Mouse (Mus musculus) frontal cortex, postnatal 10 days (tissue): ENCODE results near the gene Ciita.

Experiments used
- DNase-seq, 2 experiments: peaks; one replicate each; pipeline ENCODE4 v3.0.0; 2022; ENCODE audit warnings: low spot score in 2 of 2, mixed read lengths in 1 of 2

Gene Ciita

DNA sequence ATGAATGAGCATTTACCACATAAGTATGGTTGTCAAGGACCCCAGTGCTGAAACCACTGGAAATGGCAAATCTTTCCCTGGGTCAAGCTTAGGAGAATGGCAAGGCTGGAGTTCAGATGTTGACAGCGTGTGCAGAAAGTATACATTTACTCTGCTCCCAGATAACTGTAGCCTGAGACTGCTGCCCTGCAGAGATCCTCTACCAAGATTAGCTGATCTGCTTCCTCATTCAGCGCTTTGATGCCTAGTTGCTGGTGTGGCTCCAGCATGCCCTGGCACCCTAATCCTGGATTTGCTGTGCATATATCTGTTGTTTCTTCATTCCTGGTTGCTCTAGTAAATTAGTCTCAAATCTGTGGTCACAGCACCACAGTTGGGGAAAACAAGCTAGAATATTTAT is 74.0 kb downstream of the Ciita start:
- DNase-seq, result no peak

DNA sequence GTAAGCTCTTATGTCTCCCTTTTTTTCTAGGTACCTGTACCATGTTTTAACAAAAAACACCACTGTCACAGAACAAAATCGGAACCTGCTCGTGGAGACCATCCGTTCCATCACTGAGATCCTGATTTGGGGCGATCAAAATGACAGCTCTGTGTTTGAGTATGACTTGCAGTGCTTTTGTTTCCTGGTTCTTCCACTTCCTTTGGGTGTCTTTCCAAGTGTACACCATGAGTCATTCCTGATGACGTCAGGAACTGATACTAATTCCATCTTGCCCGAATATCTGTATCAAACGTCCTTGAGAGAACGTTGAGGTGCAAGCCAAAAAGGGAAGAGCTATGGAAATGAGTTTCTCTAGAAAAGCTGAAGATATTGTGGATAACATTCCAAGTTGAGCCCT is 80.1 kb downstream of the Ciita start:
- DNase-seq, result no peak

DNA sequence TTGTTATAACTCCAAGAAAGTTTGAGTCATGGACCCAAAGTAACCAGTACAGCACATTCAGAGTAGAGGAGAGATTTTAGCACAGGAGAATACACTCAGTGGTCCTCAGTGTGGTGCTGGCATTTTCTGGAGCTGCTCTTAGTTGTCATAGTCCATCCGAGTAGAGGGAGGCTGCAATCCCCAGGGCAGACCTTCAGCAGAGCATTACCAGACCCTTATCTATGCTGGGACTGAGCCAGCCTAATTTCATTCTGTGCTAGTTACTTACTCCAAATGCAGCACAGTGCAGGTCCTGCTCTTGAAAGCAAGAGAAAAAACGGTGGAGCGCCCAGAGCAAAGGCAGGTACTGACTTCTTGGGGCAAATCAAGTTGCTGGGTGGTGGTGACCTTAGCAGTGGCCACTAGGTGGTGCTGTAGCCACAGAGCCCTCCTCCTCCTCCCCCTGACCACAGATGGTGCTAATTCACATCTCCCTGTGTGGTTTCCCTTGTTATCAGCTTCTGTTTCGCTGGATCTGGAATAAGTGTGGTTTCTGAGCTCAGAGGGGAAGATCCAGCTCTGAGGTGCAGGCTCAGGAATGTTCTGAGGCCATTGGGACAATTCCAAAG is 85.5 kb downstream of the Ciita start:
- peak in 1 of 2 experiments; percentile 45 for DNase-seq

DNA sequence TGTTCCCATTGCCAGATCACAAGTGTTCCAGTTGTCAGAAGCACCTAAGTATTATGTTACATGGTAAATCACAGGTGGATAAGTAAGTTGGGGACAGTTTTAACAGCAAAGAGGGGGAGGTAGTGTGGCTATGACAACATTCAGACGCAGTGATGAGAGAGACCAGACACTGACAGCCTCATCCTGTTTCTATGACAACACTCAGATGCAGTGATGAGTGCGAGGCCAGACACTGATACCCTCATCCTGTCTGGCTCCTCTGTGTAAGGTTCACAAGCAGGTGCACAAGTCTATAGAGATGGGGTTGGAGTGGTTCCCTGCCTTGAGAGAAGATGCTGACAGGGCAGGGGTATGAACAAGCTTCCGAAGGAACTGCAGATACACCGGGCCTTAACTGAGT is 87.3 kb downstream of the Ciita start:
- no peak for DNase-seq

DNA sequence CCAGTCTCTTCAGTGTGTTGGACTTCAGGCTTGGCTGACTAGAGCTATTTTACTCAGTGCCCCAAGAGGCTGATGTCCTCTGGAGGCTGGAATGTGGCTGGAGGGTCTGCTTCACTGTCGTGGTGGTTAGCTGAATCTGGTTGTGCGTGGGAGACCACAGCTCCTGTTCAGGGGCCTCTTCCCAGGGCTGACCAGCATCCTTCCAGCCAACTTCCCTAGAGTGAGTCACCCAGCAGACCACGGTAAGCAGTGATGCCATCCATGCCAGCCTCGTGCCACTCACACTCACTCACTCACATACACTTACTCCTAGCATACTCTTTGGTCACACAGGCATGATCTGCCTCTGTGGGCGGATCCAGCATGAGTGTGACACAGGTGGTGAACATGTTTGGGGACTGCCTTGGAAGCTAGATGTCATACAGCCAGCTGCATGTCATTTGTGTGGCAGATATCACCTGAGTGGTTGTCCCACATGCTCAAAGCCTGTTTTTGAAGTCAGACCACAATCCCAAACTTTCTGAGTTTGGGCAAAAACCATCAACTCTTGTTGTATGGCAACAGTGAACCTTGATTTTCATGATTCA is 90.0 kb downstream of the Ciita start:
- no peak for DNase-seq

DNA sequence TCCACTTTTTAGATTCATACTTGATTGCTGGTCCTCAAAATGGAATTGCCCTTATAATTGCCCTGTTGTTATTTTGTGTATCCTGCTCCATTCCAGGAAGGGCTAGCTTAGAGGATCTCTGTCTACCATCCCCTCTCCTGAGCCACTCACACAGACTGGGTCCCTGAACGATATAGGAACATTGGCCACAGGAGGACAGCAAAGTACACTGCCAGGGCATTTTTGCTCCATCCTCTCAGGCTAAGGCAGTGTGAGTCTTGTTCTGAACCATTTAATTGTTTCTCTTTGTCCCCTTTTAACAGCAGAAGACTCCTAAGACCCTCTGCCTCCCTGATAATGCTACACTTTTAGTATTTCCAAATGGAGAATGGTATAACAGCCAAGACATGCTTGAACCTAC is 90.8 kb downstream of the Ciita start:
- peak in 1 of 2 experiments; percentile 61 for DNase-seq

DNA sequence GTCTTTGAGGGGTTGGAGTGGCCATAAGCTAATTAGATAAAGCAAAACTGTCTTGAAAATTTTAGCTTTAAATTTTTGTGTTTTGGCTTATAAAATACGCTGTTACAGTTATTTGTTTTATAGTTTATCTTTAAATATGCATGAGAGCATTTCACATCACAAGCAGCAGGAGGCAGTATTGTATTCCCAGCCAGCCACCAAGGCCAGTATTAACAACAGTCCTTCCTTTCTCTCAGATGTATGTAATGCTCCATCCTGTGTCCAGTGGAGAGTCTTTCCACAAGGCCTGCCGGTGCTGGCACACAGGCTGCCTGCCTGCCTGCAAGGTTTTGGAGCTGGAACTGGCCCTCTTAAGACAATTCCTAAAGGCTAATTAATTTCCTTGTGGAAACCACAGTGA is 92.0 kb downstream of the Ciita start:
- no peak for DNase-seq

DNA sequence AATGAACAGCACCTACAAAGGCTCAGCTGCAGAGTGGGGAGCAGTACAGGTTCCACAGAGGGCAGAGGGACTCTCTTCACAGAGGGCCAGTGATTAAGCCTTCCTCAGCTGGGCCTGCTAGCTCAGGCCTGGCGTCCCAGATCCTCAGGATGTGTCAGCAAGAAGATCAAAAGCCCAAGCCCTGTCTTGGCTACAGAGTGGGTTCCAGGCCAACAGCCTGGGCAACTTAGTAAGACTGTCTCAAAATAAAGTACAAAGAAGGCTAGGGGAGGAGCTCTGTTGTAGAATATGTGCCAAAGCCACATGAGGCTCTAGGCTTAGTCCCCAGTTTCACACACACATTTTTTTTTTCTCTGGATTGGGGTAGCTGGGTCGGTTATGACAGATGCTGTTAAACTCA is 95.1 kb downstream of the Ciita start:
- no peak for DNase-seq

DNA sequence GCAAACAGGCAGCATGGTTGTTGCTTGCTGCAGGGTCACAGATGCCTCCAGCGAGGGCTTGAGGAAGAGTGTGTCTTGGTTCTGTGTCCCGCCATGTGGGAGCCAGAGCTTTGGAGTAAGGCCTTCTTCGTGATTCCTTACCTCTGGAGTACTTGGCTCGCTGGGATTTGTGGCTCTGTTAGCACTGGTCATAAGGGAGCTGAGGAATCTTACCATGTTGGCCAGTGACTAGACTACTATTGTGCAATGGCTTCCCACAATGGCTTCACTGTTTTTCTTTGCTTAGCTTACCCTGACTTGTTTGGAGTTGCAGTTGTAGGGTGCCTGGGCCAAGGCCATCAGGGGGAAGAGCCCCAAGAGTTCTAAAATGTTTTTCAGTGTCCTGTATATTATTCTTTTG is 96.1 kb downstream of the Ciita start:
- DNase-seq, result no peak

DNA sequence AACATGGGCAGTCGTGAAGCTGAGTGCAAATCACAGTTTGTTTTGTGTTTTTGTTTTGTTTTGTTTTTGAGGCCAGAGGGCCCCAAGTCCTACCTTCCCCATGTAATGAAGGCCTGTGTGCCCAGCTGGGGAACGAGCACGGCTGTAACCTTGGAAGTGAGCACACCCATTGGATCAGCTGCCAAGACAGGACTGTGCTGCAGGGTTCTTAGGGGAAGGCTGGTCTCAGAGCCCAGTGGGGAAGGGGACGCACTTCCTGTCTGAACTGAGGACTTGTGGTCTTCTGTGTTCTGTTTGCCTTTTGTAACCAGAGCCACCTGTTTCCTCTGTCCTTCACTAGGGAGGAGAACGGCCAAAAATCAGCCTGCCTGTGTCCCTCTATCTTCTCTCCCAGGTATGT is 97.7 kb downstream of the Ciita start:
- no peak for DNase-seq
